Mouse (Mus musculus): ENCODE data around the gene B4galnt4.

The B4galnt4 gene

GRCm38 (mm10) chr7:141121051-141121531 lies 60.2 kb downstream of the B4galnt4 start:
- no peak for DNase-seq (ENCODE audit: low spot score in 2 of 2)
